Comparison of ENCODE assay signal across 16 mouse cellular contexts in genomic region chr8:60810955-60811354, GRCm38 (mm10).
DNase-seq lines count a peak whose midpoint lies in the region; ATAC-seq and TF ChIP-seq lines count a peak whose summit lies in the region.
"Had no signal": no experiment of that assay in that cellular context is flagged by ENCODE, and none has a peak within 500 bp of the region (broad histone marks: within the 10 kb centered on the region; RNA-seq: fewer than 3 reads in every experiment).

No protein-coding gene starts in this region.

- 27% methylated on average over 4 of the region's 4 CpGs for WGBS in neural tube, embryonic 12.5 days
- 19% methylated on average over 4 of the region's 4 CpGs for WGBS in neural tube, embryonic 15.5 days
- 11% methylated on average over 4 of the region's 4 CpGs for WGBS in forebrain, postnatal 0 days
- WGBS in midbrain, embryonic 12.5 days = 35% methylated on average over 4 of the region's 4 CpGs
- WGBS in kidney, embryonic 14.5 days = 82% methylated on average over 4 of the region's 4 CpGs

- H3K4me1 ChIP-seq in neural tube, embryonic 12.5 days = peaks cover 3% of the 10 kb centered on the region; the same call in 1 of the 2 replicates
- H3K4me1 ChIP-seq in neural tube, embryonic 15.5 days = no peaks in the 10 kb centered on the region
- H3K4me1 ChIP-seq in forebrain, postnatal 0 days (ENCODE audit: insufficient read depth) = no peaks in the 10 kb centered on the region
- H3K4me1 ChIP-seq in midbrain, embryonic 12.5 days = no peaks in the 10 kb centered on the region; the same call in 1 of the 2 replicates
- H3K4me1 ChIP-seq in kidney, embryonic 14.5 days (ENCODE audit: control insufficient read depth, insufficient read depth, low read length) = no peaks in the 10 kb centered on the region
- H3K4me1 ChIP-seq: embryonic facial prominence, embryonic 15.5 days; heart, embryonic 15.5 days; limb, embryonic 15.5 days; lung, embryonic 15.5 days had no signal

- no peak overlapping the region for H3K4me2 ChIP-seq in neural tube, embryonic 12.5 days (replicated peaks)
- H3K4me2 ChIP-seq in neural tube, embryonic 15.5 days = no peak overlapping the region
- no peak overlapping the region for H3K4me2 ChIP-seq in forebrain, postnatal 0 days (ENCODE audit: low read depth)
- no peak overlapping the region for H3K4me2 ChIP-seq in midbrain, embryonic 12.5 days (replicated peaks)
- no peak overlapping the region for H3K4me2 ChIP-seq in kidney, embryonic 14.5 days (replicated peaks; ENCODE audit: low read depth, low read length)
- H3K4me2 ChIP-seq: embryonic facial prominence, embryonic 15.5 days; heart, embryonic 15.5 days; limb, embryonic 15.5 days; lung, embryonic 15.5 days; neural tube, embryonic 13.5 days had no signal

- peak; percentile 8 for DNase-seq in forebrain, postnatal 0 days
- DNase-seq in lung, postnatal 36 days = no peak
- DNase-seq: cerebellum, postnatal 14 days; heart, adult 11 months; thymus, adult 2 months had no signal

- H3K9me3 ChIP-seq in neural tube, embryonic 12.5 days = no peaks in the 10 kb centered on the region
- no peaks in the 10 kb centered on the region for H3K9me3 ChIP-seq in neural tube, embryonic 15.5 days (replicated peaks)
- no peaks in the 10 kb centered on the region for H3K9me3 ChIP-seq in forebrain, postnatal 0 days (ENCODE audit: low read length)
- no peaks in the 10 kb centered on the region for H3K9me3 ChIP-seq in midbrain, embryonic 12.5 days
- H3K9me3 ChIP-seq in kidney, embryonic 14.5 days (ENCODE audit: control insufficient read depth, low read length) = no peaks in the 10 kb centered on the region
- H3K9me3 ChIP-seq: embryonic facial prominence, embryonic 15.5 days; heart, embryonic 15.5 days; limb, embryonic 15.5 days; lung, embryonic 15.5 days; neural tube, embryonic 13.5 days had no signal

- H3K9ac ChIP-seq in neural tube, embryonic 12.5 days = no peak overlapping the region
- H3K9ac ChIP-seq in neural tube, embryonic 15.5 days (replicated peaks) = no peak overlapping the region
- H3K9ac ChIP-seq in forebrain, postnatal 0 days = no peak overlapping the region
- H3K9ac ChIP-seq in midbrain, embryonic 12.5 days (replicated peaks) = no peak overlapping the region
- H3K9ac ChIP-seq in kidney, embryonic 14.5 days (ENCODE audit: low read depth, low read length) = no peak overlapping the region
- H3K9ac ChIP-seq: embryonic facial prominence, embryonic 15.5 days; heart, embryonic 15.5 days; limb, embryonic 15.5 days; lung, embryonic 15.5 days; neural tube, embryonic 13.5 days had no signal

- H3K36me3 ChIP-seq in neural tube, embryonic 12.5 days = no peaks in the 10 kb centered on the region
- H3K36me3 ChIP-seq in neural tube, embryonic 15.5 days = no peaks in the 10 kb centered on the region
- H3K36me3 ChIP-seq in forebrain, postnatal 0 days (ENCODE audit: insufficient read depth) = no peaks in the 10 kb centered on the region
- no peaks in the 10 kb centered on the region for H3K36me3 ChIP-seq in midbrain, embryonic 12.5 days
- H3K36me3 ChIP-seq in kidney, embryonic 14.5 days (ENCODE audit: control insufficient read depth, insufficient read depth, low read length) = no peaks in the 10 kb centered on the region
- H3K36me3 ChIP-seq: embryonic facial prominence, embryonic 15.5 days; heart, embryonic 15.5 days; limb, embryonic 15.5 days; lung, embryonic 15.5 days; neural tube, embryonic 13.5 days had no signal

- H3K27ac ChIP-seq in neural tube, embryonic 12.5 days = no peak overlapping the region
- no peak overlapping the region for H3K27ac ChIP-seq in neural tube, embryonic 15.5 days (replicated peaks)
- no peak overlapping the region for H3K27ac ChIP-seq in forebrain, postnatal 0 days (ENCODE audit: low read depth, low read length)
- no peak overlapping the region for H3K27ac ChIP-seq in midbrain, embryonic 12.5 days (replicated peaks)
- no peak overlapping the region for H3K27ac ChIP-seq in kidney, embryonic 14.5 days (ENCODE audit: low read depth, low read length)
- H3K27ac ChIP-seq: embryonic facial prominence, embryonic 15.5 days; heart, embryonic 15.5 days; limb, embryonic 15.5 days; lung, embryonic 15.5 days; neural tube, embryonic 13.5 days had no signal

- TF ChIP-seq CTCF in forebrain, postnatal 0 days (IDR thresholded peaks at IDR 0.05; ENCODE audit: low read depth) = no peak

- no peaks in the 10 kb centered on the region for H3K27me3 ChIP-seq in neural tube, embryonic 12.5 days (replicated peaks)
- H3K27me3 ChIP-seq in neural tube, embryonic 15.5 days (replicated peaks) = no peaks in the 10 kb centered on the region
- H3K27me3 ChIP-seq in forebrain, postnatal 0 days (ENCODE audit: insufficient read depth, low read length) = no peaks in the 10 kb centered on the region
- no peaks in the 10 kb centered on the region for H3K27me3 ChIP-seq in midbrain, embryonic 12.5 days
- H3K27me3 ChIP-seq in kidney, embryonic 14.5 days (ENCODE audit: control insufficient read depth, insufficient read depth, low read length) = no peaks in the 10 kb centered on the region
- H3K27me3 ChIP-seq: embryonic facial prominence, embryonic 15.5 days; heart, embryonic 15.5 days; limb, embryonic 15.5 days; lung, embryonic 15.5 days; neural tube, embryonic 13.5 days had no signal

- ATAC-seq in neural tube, embryonic 12.5 days (ENCODE audit: low FRiP score, low read depth) = peak; percentile 61; the same call in 1 of the 2 replicates
- no peak for ATAC-seq in neural tube, embryonic 15.5 days (ENCODE audit: low FRiP score)
- peak; percentile 83 for ATAC-seq in forebrain, postnatal 0 days
- peak; percentile 68; the same call in 1 of the 2 replicates for ATAC-seq in midbrain, embryonic 12.5 days (ENCODE audit: low FRiP score, low read depth)
- no peak for ATAC-seq in CD4-positive, CD25-positive, alpha-beta regulatory T cell, adult 4 months
- ATAC-seq in kidney, embryonic 14.5 days (ENCODE audit: low FRiP score, low TSS enrichment) = no peak
- ATAC-seq: inflammation-experienced regulatory T-cells, adult 6 months had no signal

- no peak overlapping the region for H3K4me3 ChIP-seq in neural tube, embryonic 12.5 days
- no peak overlapping the region for H3K4me3 ChIP-seq in neural tube, embryonic 15.5 days (replicated peaks)
- H3K4me3 ChIP-seq in forebrain, postnatal 0 days (ENCODE audit: low read depth, low read length) = no peak overlapping the region
- no peak overlapping the region for H3K4me3 ChIP-seq in midbrain, embryonic 12.5 days
- no peak overlapping the region for H3K4me3 ChIP-seq in kidney, embryonic 14.5 days (ENCODE audit: low read length)
- H3K4me3 ChIP-seq: embryonic facial prominence, embryonic 15.5 days; heart, embryonic 15.5 days; limb, embryonic 15.5 days; lung, embryonic 15.5 days; neural tube, embryonic 13.5 days had no signal

Comparison
In these comparisons a context has a peak if more than half of its experiments do, and no peak if none do; other contexts are left out.
1. ATAC-seq: peak in neural tube, embryonic 12.5 days (single experiment), forebrain, postnatal 0 days (single experiment) and midbrain, embryonic 12.5 days (single experiment); none in neural tube, embryonic 15.5 days (single experiment), CD4-positive, CD25-positive, alpha-beta regulatory T cell, adult 4 months (single experiment) and kidney, embryonic 14.5 days (single experiment).